Mouse (Mus musculus) forebrain, embryonic 12.5 days (tissue): ENCODE data around the gene Rpl6. TPM values are rescaled to one million over a fixed set of nuclear protein-coding genes. Genes with fewer than 3 reads are reported as not detected.
"Not testable (repeated sequence)": the region's sequence is repeated elsewhere in the genome, so short reads cannot be mapped to it uniquely, and the experiment has no call there.

Experiments
- ATAC-seq: fragments of 200-750 bp; cut with Nextera tagmentation; 2 replicates; pipeline ENCODE4 v1.8.0; 2017; ENCODE audit warnings: moderate TSS enrichment; ENCODE audit not compliant: low FRiP score
- H3K27ac ChIP-seq: fragments of 300-500 bp; sonication (generic); 2 replicates; pipeline ENCODE4 v1.5.1; 2016; ENCODE audit warnings: mild to moderate bottlenecking
- H3K27me3 ChIP-seq: fragments of 300-500 bp; sonication (generic); 2 replicates; pipeline ENCODE4 v1.6.1; 2016; ENCODE audit warnings: mild to moderate bottlenecking
- H3K36me3 ChIP-seq: fragments of 300-500 bp; sonication (generic); replicated peaks from 2 replicates; pipeline ENCODE4 v1.6.1; 2016; ENCODE audit warnings: mild to moderate bottlenecking
- H3K4me1 ChIP-seq: fragments of 300-500 bp; sonication (generic); 2 replicates; pipeline ENCODE4 v1.6.1; 2016
- H3K4me2 ChIP-seq: fragments of 300-500 bp; sonication (generic); 2 replicates; pipeline ENCODE4 v1.6.1; 2016; ENCODE audit warnings: mild to moderate bottlenecking, moderate library complexity
- H3K4me3 ChIP-seq: fragments of 300-500 bp; sonication (generic); replicated peaks from 2 replicates; pipeline ENCODE4 v1.5.1; 2016; ENCODE audit warnings: mild to moderate bottlenecking
- H3K9ac ChIP-seq: fragments of 300-500 bp; sonication (generic); 2 replicates; pipeline ENCODE4 v1.6.1; 2016; ENCODE audit warnings: mild to moderate bottlenecking
- H3K9me3 ChIP-seq: fragments of 300-500 bp; sonication (generic); 2 replicates; pipeline ENCODE4 v1.6.1; 2016
- WGBS: fragments of 180-500 bp; shearing (Covaris S2); methylation state at CpG from one replicate; pipeline ENCODE4 v1.1.7; 2016; 5-methylcytosine and 5-hydroxymethylcytosine counted together
- polyA plus RNA-seq: library from polyadenylated mRNA; unstranded; fragments of >200 nt; fragmentation: Nextera tagmentation; extraction: Ambion mirVana; gene quantifications from 2 replicates; pipeline ENCODE4 v1.2.1, GENCODE M21; 2016

Gene Rpl6
- polyA plus RNA-seq, 1 experiment from 2014 or later, result 481 TPM

GRCm38 (mm10) chr5:121201739-121202138 is 2.5 kb upstream of the Rpl6 start:
- ATAC-seq, result no peak

GRCm38 (mm10) chr5:121202467-121202866 is 1.8 kb upstream of the Rpl6 start:
- no peak overlapping the region for H3K9ac ChIP-seq
- no peaks in the 10 kb centered on the region for H3K9me3 ChIP-seq
- no peak overlapping the region; the same call in 1 of the 2 replicates for H3K27ac ChIP-seq
- ATAC-seq, result no peak
- no peak overlapping the region for H3K4me3 ChIP-seq
- peaks cover 8% of the 10 kb centered on the region; the same call in 1 of the 2 replicates for H3K27me3 ChIP-seq
- WGBS, result 100% methylated on average over 1 of the region's 1 CpGs
- H3K4me2 ChIP-seq, result no peak overlapping the region
- peaks cover 20% of the 10 kb centered on the region for H3K36me3 ChIP-seq
- H3K4me1 ChIP-seq, result peaks cover 21% of the 10 kb centered on the region

More at GRCm38 (mm10) chr5:121201739-121202138, 2.5 kb upstream of the Rpl6 start:
- 58% methylated on average over 3 of the region's 3 CpGs for WGBS
- H3K4me2 ChIP-seq, result no peak overlapping the region
- no peak overlapping the region for H3K9ac ChIP-seq
- no peak overlapping the region for H3K27ac ChIP-seq
- peaks cover 16% of the 10 kb centered on the region for H3K4me1 ChIP-seq
- H3K36me3 ChIP-seq, result peaks cover 13% of the 10 kb centered on the region
- no peaks in the 10 kb centered on the region for H3K9me3 ChIP-seq
- H3K4me3 ChIP-seq, result no peak overlapping the region
- H3K27me3 ChIP-seq, result peaks cover 12% of the 10 kb centered on the region; the same call in 1 of the 2 replicates

GRCm38 (mm10) chr5:121205537-121206130 is 1.4 kb downstream of the Rpl6 start:
- peak overlapping the region; percentile 94 for H3K9ac ChIP-seq
- peak overlapping the region; percentile 59 for H3K4me2 ChIP-seq
- H3K27ac ChIP-seq, ATAC-seq, H3K9me3 ChIP-seq, H3K27me3 ChIP-seq: not testable (repeated sequence)
- peaks cover 52% of the 10 kb centered on the region for H3K36me3 ChIP-seq
- WGBS, result 80% methylated on average over 9 of the region's 10 CpGs
- peak overlapping the region; percentile 77 for H3K4me3 ChIP-seq
- peaks cover 28% of the 10 kb centered on the region for H3K4me1 ChIP-seq

- Histone ChIP-seq H3K9ac (peak overlapping the region; percentile 29), H3K36me3 (peaks cover 61% of the 10 kb centered on the region), H3K4me2 (0 out of 2 replicates have a peak overlapping the region, but pooled peaks have one; percentile 59), H3K4me1 (peaks cover 28% of the 10 kb centered on the region), H3K4me3 (0 out of 2 replicates have a peak overlapping the region, but pooled peaks have one; percentile 8), H3K27me3 (no peaks in the 10 kb centered on the region), H3K27ac (no peak overlapping the region), H3K9me3 (no peaks in the 10 kb centered on the region)
- ATAC-seq, result no peak
- WGBS, result 85% methylated on average over 9 of the region's 9 CpGs
These were observed 2.3 kb downstream of the Rpl6 start for GRCm38 (mm10) chr5:121206540-121206939.

- 95% methylated on average over 3 of the region's 3 CpGs for WGBS
- no peaks in the 10 kb centered on the region for H3K9me3 ChIP-seq
- H3K27ac ChIP-seq, result no peak overlapping the region
- no peaks in the 10 kb centered on the region for H3K27me3 ChIP-seq
- H3K4me2 ChIP-seq, result no peak overlapping the region
- no peak for ATAC-seq
- H3K4me3 ChIP-seq, result no peak overlapping the region
- H3K9ac ChIP-seq, result no peak overlapping the region; the same call in 1 of the 2 replicates
- peaks cover 28% of the 10 kb centered on the region for H3K4me1 ChIP-seq
- peaks cover 65% of the 10 kb centered on the region for H3K36me3 ChIP-seq
These were observed 2.7 kb downstream of the Rpl6 start for GRCm38 (mm10) chr5:121206984-121207383.

GRCm38 (mm10) chr5:121209755-121210600 is 5.7 kb downstream of the Rpl6 start:
- WGBS, result 88% methylated on average over 9 of the region's 9 CpGs
- Histone ChIP-seq H3K4me1 (peaks cover 28% of the 10 kb centered on the region), H3K4me3 (no peak overlapping the region), H3K4me2 (no peak overlapping the region), H3K9ac (no peak overlapping the region), H3K27ac (no peak overlapping the region), H3K27me3 (no peaks in the 10 kb centered on the region), H3K36me3 (peaks cover 75% of the 10 kb centered on the region), H3K9me3 (no peaks in the 10 kb centered on the region)
- no peak for ATAC-seq

- Histone ChIP-seq H3K4me3 (no peak overlapping the region), H3K27ac (no peak overlapping the region), H3K9me3 (no peaks in the 10 kb centered on the region), H3K4me1 (peaks cover 23% of the 10 kb centered on the region), H3K27me3 (no peaks in the 10 kb centered on the region), H3K9ac (no peak overlapping the region), H3K4me2 (no peak overlapping the region), H3K36me3 (peaks cover 74% of the 10 kb centered on the region)
- WGBS, result 97% methylated on average over 1 of the region's 1 CpGs
- ATAC-seq, result no peak
These were observed 6.3 kb downstream of the Rpl6 start for GRCm38 (mm10) chr5:121210601-121210924.

GRCm38 (mm10) chr5:121212108-121212507 is 7.8 kb downstream of the Rpl6 start:
- no peak for ATAC-seq
- no peaks in the 10 kb centered on the region for H3K9me3 ChIP-seq
- no peak overlapping the region for H3K4me3 ChIP-seq
- no peak overlapping the region for H3K4me2 ChIP-seq
- H3K36me3 ChIP-seq, result peaks cover 59% of the 10 kb centered on the region
- H3K4me1 ChIP-seq, result peaks cover 9% of the 10 kb centered on the region
- 90% methylated on average over 6 of the region's 6 CpGs for WGBS
- H3K9ac ChIP-seq, result no peak overlapping the region
- H3K27me3 ChIP-seq, result no peaks in the 10 kb centered on the region
- H3K27ac ChIP-seq, result no peak overlapping the region

- 57% methylated on average over 7 of the region's 7 CpGs for WGBS
- no peaks in the 10 kb centered on the region for H3K9me3 ChIP-seq
- no peak for ATAC-seq
- H3K4me1 ChIP-seq, result no peaks in the 10 kb centered on the region
- no peak overlapping the region for H3K27ac ChIP-seq
- no peak overlapping the region for H3K4me2 ChIP-seq
- peaks cover 33% of the 10 kb centered on the region for H3K36me3 ChIP-seq
- no peak overlapping the region for H3K9ac ChIP-seq
- no peaks in the 10 kb centered on the region for H3K27me3 ChIP-seq
- H3K4me3 ChIP-seq, result no peak overlapping the region
These were observed 10.4 kb downstream of the Rpl6 start for GRCm38 (mm10) chr5:121214707-121215106.

- Histone ChIP-seq H3K4me2 (no peak overlapping the region), H3K9ac (no peak overlapping the region), H3K27ac (no peak overlapping the region), H3K4me1 (no peaks in the 10 kb centered on the region), H3K9me3 (no peaks in the 10 kb centered on the region), H3K4me3 (no peak overlapping the region), H3K27me3 (no peaks in the 10 kb centered on the region), H3K36me3 (peaks cover 24% of the 10 kb centered on the region)
- no peak for ATAC-seq
- 50% methylated on average over 13 of the region's 13 CpGs for WGBS
These were observed 11.3 kb downstream of the Rpl6 start for GRCm38 (mm10) chr5:121215380-121216125.

- WGBS, result 83% methylated on average over 12 of the region's 12 CpGs
- Histone ChIP-seq H3K27ac (no peak overlapping the region), H3K4me2 (no peak overlapping the region), H3K9me3 (no peaks in the 10 kb centered on the region), H3K9ac (no peak overlapping the region), H3K27me3 (no peaks in the 10 kb centered on the region), H3K36me3 (peaks cover 19% of the 10 kb centered on the region), H3K4me1 (peaks cover 2% of the 10 kb centered on the region; the same call in 1 of the 2 replicates), H3K4me3 (no peak overlapping the region)
- ATAC-seq, result no peak
These were observed 11.8 kb downstream of the Rpl6 start for GRCm38 (mm10) chr5:121216126-121216446.

- H3K4me1 ChIP-seq, H3K27ac ChIP-seq, H3K4me3 ChIP-seq, H3K27me3 ChIP-seq, H3K9ac ChIP-seq, ATAC-seq, H3K4me2 ChIP-seq, H3K9me3 ChIP-seq: not testable (repeated sequence)
- peaks cover 12% of the 10 kb centered on the region for H3K36me3 ChIP-seq
- 89% methylated on average over 9 of the region's 9 CpGs for WGBS
These were observed 12.5 kb downstream of the Rpl6 start for GRCm38 (mm10) chr5:121216584-121217312.
